Mouse (Mus musculus) cerebellum, adult 8-10 months (tissue): ENCODE data around the gene Gm3336.

Experiments used
- DNase-seq: peaks from one replicate; pipeline ENCODE4 v3.0.0; 2022

Gene Gm3336

GRCm38 (mm10) chr8:70749097-70749674 lies 30.8 kb downstream of the Gm3336 start:
- DNase-seq, result no peak

GRCm38 (mm10) chr8:70750128-70750680 lies 31.9 kb downstream of the Gm3336 start:
- no peak for DNase-seq

- DNase-seq, result peak; percentile 66
These were observed 33.8 kb downstream of the Gm3336 start for GRCm38 (mm10) chr8:70752000-70752764.

- DNase-seq, result peak; percentile 51
These were observed 34.8 kb downstream of the Gm3336 start for GRCm38 (mm10) chr8:70753151-70753550.

GRCm38 (mm10) chr8:70754043-70754870 lies 35.9 kb downstream of the Gm3336 start, which contains the start of gene Rab3a:
Gene Rab3a (plus strand): TSS chr8:70754679.
- peak; percentile 95 for DNase-seq

- peak; percentile 84 for DNase-seq
These were observed 36.7 kb downstream of the Gm3336 start for GRCm38 (mm10) chr8:70754871-70755660.

GRCm38 (mm10) chr8:70755661-70756475 lies 37.5 kb downstream of the Gm3336 start:
- DNase-seq, result peak; percentile 34

GRCm38 (mm10) chr8:70756476-70757040 lies 38.2 kb downstream of the Gm3336 start:
- DNase-seq, result peak; percentile 30

GRCm38 (mm10) chr8:70757523-70758307 lies 39.4 kb downstream of the Gm3336 start:
- DNase-seq, result peak; percentile 49

- no peak for DNase-seq
These were observed 39.9 kb downstream of the Gm3336 start for GRCm38 (mm10) chr8:70758308-70758615.

- peak; percentile 43 for DNase-seq
These were observed 40.5 kb downstream of the Gm3336 start for GRCm38 (mm10) chr8:70758616-70759561.

GRCm38 (mm10) chr8:70760350-70760749 lies 42.0 kb downstream of the Gm3336 start:
- DNase-seq, result no peak

GRCm38 (mm10) chr8:70760775-70761406 lies 42.5 kb downstream of the Gm3336 start, which contains the start of gene Mpv17l2:
Gene Mpv17l2 (minus strand): TSS chr8:70760946.
- peak; percentile 96 for DNase-seq

GRCm38 (mm10) chr8:70762118-70762517 lies 43.8 kb downstream of the Gm3336 start:
- no peak for DNase-seq

GRCm38 (mm10) chr8:70763354-70763753 lies 45.0 kb downstream of the Gm3336 start:
- peak; percentile 68 for DNase-seq

GRCm38 (mm10) chr8:70764026-70764425 lies 45.7 kb downstream of the Gm3336 start:
- DNase-seq, result no peak

- DNase-seq, result no peak
These were observed 46.3 kb downstream of the Gm3336 start for GRCm38 (mm10) chr8:70764676-70765075.

- DNase-seq, result no peak
These were observed 47.0 kb downstream of the Gm3336 start for GRCm38 (mm10) chr8:70765329-70765728.
